Mouse (Mus musculus) erythroblast, embryonic 14.5 days (primary cell): ENCODE results near the gene Stn1.

Experiments
- GATA1 ChIP-seq: IDR thresholded peaks from 2 replicates; pipeline ENCODE4 v1.6.1; 2012; ENCODE audit warnings: low read length, inconsistent platforms, mixed read lengths
- TAL1 ChIP-seq: IDR thresholded peaks from 3 replicates; pipeline ENCODE4 v1.6.1; 2012; ENCODE audit warnings: low read length, inconsistent platforms, mixed read lengths

DNA sequence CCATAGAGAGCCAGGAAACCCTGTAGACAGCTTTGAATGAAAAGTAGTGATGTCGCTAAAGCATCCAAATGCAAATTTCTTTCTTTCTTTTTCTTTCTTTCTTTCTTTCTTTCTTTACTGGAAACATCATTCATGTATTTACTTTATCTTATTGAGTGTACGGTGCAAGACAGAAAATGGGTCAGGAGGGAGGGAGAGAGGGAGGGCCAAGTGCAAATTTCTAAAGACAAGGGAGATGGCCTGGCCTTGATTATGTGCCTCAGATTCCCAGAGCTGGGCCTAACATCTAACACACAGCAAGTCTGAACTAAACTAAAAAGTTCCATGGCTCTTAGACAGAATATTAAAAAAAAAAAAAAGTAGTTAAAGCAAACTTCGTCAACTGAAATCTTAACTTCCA is 63.9 kb downstream of the Stn1 start:
- TF ChIP-seq TAL1, result no peak
- no peak for TF ChIP-seq GATA1
